Mouse (Mus musculus) lung, embryonic 14.5 days (tissue): ENCODE results near the gene Hes1. TPM values are rescaled to one million over a fixed set of nuclear protein-coding genes. Genes with fewer than 3 reads are reported as not detected.
A peak's percentile ranks its signal among the peaks of the same experiment; 100 is the strongest.

ENCODE experiments used
- ATAC-seq: fragments of 200-750 bp; cut with Nextera tagmentation; 2 replicates; pipeline ENCODE4 v1.8.0; 2017; ENCODE audit warnings: mild to moderate bottlenecking, moderate TSS enrichment, moderate library complexity; ENCODE audit not compliant: insufficient read depth
- DNase-seq: peaks from one replicate; pipeline ENCODE4 v3.0.0-alpha.2; 2015
- H3K27ac ChIP-seq: fragments of 300-500 bp; sonication (generic); 2 replicates; pipeline ENCODE4 v1.5.1; 2014; ENCODE audit warnings: low read depth, mild to moderate bottlenecking, moderate library complexity
- H3K27me3 ChIP-seq: fragments of 300-500 bp; sonication (generic); 2 replicates; pipeline ENCODE4 v1.6.1; 2014; ENCODE audit warnings: low read length, control low read depth; ENCODE audit not compliant: insufficient read depth
- H3K36me3 ChIP-seq: fragments of 300-500 bp; sonication (generic); 2 replicates; pipeline ENCODE4 v1.6.1; 2014; ENCODE audit warnings: control low read depth; ENCODE audit not compliant: insufficient read depth
- H3K4me1 ChIP-seq: fragments of 300-500 bp; sonication (generic); 2 replicates; pipeline ENCODE4 v1.6.1; 2014; ENCODE audit warnings: antibody characterized with exemption, control low read depth; ENCODE audit not compliant: insufficient read depth
- H3K4me2 ChIP-seq: fragments of 300-500 bp; sonication (generic); 2 replicates; pipeline ENCODE4 v1.6.1; 2014; ENCODE audit warnings: mild to moderate bottlenecking
- H3K4me3 ChIP-seq: fragments of 300-500 bp; sonication (generic); 2 replicates; pipeline ENCODE4 v1.5.1; 2014; ENCODE audit warnings: low read depth, low read length
- H3K9ac ChIP-seq: fragments of 300-500 bp; sonication (generic); 2 replicates; pipeline ENCODE4 v1.6.1; 2014
- H3K9me3 ChIP-seq: fragments of 300-500 bp; sonication (generic); 2 replicates; pipeline ENCODE4 v1.6.1; 2016; ENCODE audit warnings: low read depth, low read length, control low read depth
- CTCF ChIP-seq: IDR thresholded peaks from 2 replicates; pipeline ENCODE4 v1.5.1; 2016; ENCODE audit warnings: antibody characterized with exemption, low read depth
- WGBS: fragments of 180-500 bp; shearing (Covaris S2); extraction: QIAGEN DNeasy Blood & Tissue Kit; methylation state at CpG from one replicate; pipeline ENCODE4 v1.1.7; 2014; 5-methylcytosine and 5-hydroxymethylcytosine counted together
- polyA plus RNA-seq: library from polyadenylated mRNA; unstranded; fragments of >200 nt; fragmentation: Nextera tagmentation; extraction: Ambion mirVana; gene quantifications from 2 replicates; pipeline ENCODE4 v1.2.1, GENCODE M21; 2014

The Hes1 gene
- polyA plus RNA-seq, 1 experiment from 2014 or later = 52.9 TPM

DNA sequence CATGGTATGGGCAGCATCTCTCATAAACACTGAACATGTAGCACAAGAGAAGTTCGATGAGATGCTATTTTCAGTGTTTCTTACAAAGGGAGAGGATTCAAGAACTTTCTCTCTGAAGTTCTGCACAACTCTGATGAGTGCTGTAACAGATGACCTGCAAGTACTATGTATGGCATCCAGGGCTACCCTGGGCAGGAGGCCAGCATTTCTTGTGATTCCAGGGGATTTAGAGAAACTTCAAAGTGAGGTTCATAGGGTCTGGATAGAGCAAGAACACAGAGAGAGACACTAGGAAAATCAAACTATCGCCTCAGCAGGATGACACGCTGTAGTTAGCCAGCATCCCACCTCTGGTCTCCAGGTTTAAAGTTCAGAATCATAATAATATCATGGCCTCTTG lies 31.9 kb downstream of the Hes1 start:
- Histone ChIP-seq H3K9me3 (no peaks in the 10 kb centered on the region), H3K27me3 (no peaks in the 10 kb centered on the region), H3K4me2 (peak overlapping the region; percentile 36), H3K27ac (peak overlapping the region; percentile 86; the same call in 1 of the 2 replicates), H3K4me3 (no peak overlapping the region), H3K36me3 (no peaks in the 10 kb centered on the region), H3K4me1 (peaks cover 13% of the 10 kb centered on the region), H3K9ac (no peak overlapping the region)
- ATAC-seq (peak; percentile 64), DNase-seq (peak; percentile 81)
- TF ChIP-seq CTCF = no peak
- 39% methylated on average over 3 of the region's 3 CpGs for WGBS

DNA sequence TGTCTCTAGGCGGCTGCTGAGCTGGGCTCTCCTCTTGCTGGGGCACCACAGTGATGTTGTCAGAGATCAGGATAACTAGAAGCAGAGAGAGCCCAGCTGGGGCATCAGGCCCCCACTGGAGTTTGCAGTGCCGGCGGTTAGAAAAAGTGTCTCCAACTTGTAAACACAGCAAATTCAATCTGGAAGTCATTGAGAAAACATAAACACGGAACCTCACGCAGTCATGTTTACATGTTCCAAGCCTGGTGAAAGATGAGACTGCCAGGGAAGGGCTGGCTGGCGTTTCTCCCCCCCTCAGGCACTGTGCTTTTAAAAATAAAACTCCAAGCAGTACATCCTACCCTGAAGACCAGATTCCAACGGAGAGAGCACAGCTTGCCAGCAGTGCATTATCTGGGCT lies 32.3 kb downstream of the Hes1 start:
- 7% methylated on average over 7 of the region's 7 CpGs for WGBS
- H3K9me3 ChIP-seq = no peaks in the 10 kb centered on the region
- no peak overlapping the region for H3K9ac ChIP-seq
- no peak overlapping the region for H3K4me3 ChIP-seq
- peak overlapping the region; percentile 36 for H3K4me2 ChIP-seq
- DNase-seq (peak; percentile 93), ATAC-seq (peak; percentile 89)
- H3K36me3 ChIP-seq = no peaks in the 10 kb centered on the region
- H3K27me3 ChIP-seq = no peaks in the 10 kb centered on the region
- peaks cover 13% of the 10 kb centered on the region for H3K4me1 ChIP-seq
- TF ChIP-seq CTCF = no peak
- peak overlapping the region; percentile 86 for H3K27ac ChIP-seq

DNA sequence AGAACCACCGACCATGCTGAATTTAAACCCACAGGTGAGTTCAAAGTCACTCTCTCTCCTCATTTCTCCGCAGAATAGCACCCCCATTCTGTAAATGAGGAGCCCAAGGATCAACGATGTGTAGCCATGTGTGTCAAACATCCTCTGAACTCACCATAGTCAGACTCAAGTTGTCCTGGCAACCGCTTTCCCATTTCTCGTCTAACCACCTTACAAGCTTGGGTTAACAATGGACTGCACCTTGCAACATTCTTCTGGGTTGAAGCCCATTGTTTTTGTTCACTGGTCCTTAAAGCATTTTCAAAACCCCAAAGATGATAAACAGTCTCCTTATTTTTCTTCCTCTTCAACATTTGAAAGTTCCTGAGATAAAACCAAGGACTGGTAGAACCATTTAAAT lies 34.9 kb downstream of the Hes1 start:
- WGBS = 74% methylated on average over 5 of the region's 5 CpGs

DNA sequence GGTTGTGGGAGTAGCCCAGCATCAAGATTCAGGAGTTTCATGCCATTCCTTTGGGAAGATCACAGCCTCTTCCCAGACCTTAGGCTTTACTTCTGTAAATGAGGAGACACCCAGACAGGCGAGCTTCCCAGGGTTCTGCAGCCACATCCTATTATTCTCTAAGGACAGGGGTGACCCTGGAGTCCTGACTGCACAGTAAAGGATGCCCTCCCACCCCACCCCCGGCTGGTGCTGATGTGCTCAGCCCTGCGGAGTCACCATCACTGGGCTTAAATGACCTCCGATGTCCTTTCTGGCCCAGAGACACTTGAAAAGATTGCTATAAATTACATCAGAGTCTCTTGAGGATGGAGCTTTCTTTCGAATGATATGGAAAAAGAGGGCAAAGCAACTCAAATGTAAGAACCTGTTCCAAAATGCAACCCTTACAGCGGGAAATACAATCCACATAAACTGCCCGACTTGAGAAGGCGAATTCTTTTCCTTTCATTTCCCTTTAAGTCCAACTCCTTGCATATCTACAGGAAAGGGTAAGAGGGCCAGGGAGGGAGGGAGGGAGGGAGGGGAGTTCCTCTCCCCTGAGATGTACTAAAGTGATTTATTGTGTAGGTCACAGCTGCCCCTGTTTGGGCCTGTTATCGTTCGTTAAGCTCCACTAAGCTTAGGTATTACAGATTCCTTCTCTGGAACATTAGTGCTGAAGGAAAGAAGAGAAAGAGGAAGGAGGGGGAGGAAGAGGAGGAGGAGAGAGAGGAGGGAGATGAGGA lies 38.1 kb downstream of the Hes1 start:
- Histone ChIP-seq H3K27ac (no peak overlapping the region), H3K4me3 (no peak overlapping the region)
- ATAC-seq = peak; percentile 60

More for the DNA sequence above, 34.9 kb downstream of the Hes1 start:
- Histone ChIP-seq H3K9me3 (no peaks in the 10 kb centered on the region), H3K27ac (no peak overlapping the region), H3K4me3 (no peak overlapping the region), H3K27me3 (no peaks in the 10 kb centered on the region), H3K4me1 (peaks cover 22% of the 10 kb centered on the region), H3K9ac (no peak overlapping the region), H3K36me3 (no peaks in the 10 kb centered on the region), H3K4me2 (no peak overlapping the region)
- DNase-seq (no peak), ATAC-seq (no peak)
- no peak for TF ChIP-seq CTCF

DNA sequence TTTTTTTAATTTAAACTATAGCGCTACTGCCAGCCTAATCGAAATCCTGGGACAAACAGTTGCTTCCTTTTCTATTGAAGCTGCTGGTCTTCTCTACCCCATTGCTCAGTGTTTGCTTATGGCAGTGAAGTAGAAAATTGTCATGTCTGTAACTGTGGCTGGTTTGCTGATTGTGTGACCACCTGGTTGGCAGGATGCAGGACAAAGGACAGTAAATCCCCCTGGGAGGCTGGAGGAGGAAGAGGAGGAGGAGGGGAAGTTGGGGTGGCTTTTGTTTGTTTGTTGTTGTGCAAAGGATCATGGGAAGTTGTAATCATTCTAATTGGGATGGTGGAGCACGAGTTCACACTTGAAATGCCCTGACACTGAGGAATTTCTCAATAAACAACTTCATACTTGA lies 38.8 kb downstream of the Hes1 start:
- no peak overlapping the region for H3K27ac ChIP-seq
- DNase-seq = no peak

More for the DNA sequence above, 38.1 kb downstream of the Hes1 start:
- Histone ChIP-seq H3K4me1 (peaks cover 9% of the 10 kb centered on the region), H3K9ac (no peak overlapping the region), H3K4me2 (peak overlapping the region; percentile 15; the same call in 1 of the 2 replicates), H3K27me3 (no peaks in the 10 kb centered on the region), H3K9me3 (no peaks in the 10 kb centered on the region), H3K36me3 (no peaks in the 10 kb centered on the region)
- DNase-seq = peak; percentile 47
- TF ChIP-seq CTCF = no peak
- WGBS = 21% methylated on average over 10 of the region's 10 CpGs

DNA sequence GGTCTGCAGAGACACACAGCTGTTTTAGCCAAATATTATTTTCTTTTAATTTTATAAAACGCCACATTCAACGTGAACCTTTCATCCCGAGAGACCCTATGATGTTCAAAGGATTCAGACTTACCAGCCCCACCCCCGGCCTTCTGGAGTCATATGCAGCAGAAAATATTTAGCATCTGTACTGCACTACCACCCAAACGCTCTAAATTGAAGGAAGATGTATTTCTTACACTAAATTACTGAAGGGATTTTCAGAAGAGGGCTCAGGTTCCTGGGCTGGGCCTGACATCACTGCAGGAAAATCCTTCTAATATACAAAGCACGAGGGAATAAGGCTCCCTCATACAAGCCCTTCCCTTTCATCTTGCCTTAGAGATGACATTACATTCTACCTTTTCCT lies 39.3 kb downstream of the Hes1 start:
- Histone ChIP-seq H3K4me2 (no peak overlapping the region), H3K4me3 (no peak overlapping the region), H3K27ac (no peak overlapping the region), H3K27me3 (no peaks in the 10 kb centered on the region), H3K36me3 (no peaks in the 10 kb centered on the region), H3K9me3 (no peaks in the 10 kb centered on the region), H3K4me1 (peaks cover 9% of the 10 kb centered on the region), H3K9ac (no peak overlapping the region)
- 25% methylated on average over 6 of the region's 6 CpGs for whole genome bisulfite sequencing
- TF ChIP-seq CTCF = no peak
- no peak for DNase-seq
- 0 out of 2 replicates have a peak, but pooled peaks have one; percentile 7 for ATAC-seq

More for the DNA sequence above, 38.8 kb downstream of the Hes1 start:
- no peak for ATAC-seq
- Histone ChIP-seq H3K27me3 (no peaks in the 10 kb centered on the region), H3K4me1 (peaks cover 9% of the 10 kb centered on the region), H3K9ac (no peak overlapping the region), H3K4me2 (peak overlapping the region; percentile 16; the same call in 1 of the 2 replicates), H3K36me3 (no peaks in the 10 kb centered on the region), H3K4me3 (no peak overlapping the region), H3K9me3 (no peaks in the 10 kb centered on the region)
- 6% methylated on average over 3 of the region's 3 CpGs for WGBS
- TF ChIP-seq CTCF = no peak

DNA sequence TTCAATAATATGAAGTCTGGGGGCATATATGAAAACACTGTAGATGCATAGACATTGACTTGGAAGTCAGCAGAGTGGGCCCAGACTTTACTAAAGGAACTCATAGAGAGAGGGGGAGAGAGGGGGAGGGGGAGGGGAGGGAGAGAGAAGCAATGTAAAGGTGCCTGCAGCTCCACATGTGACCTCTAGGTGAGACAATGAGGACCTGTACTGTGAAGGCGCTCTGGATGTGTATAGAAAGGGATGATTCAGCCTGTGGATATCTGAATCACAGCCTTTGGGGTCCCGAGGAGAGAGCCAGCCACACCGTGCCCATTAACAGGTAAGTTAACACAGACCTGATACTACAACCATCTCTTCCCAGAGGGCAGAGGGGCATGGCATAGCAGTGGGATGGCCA lies 40.2 kb downstream of the Hes1 start:
- Histone ChIP-seq H3K4me3 (no peak overlapping the region), H3K9ac (no peak overlapping the region), H3K4me2 (no peak overlapping the region), H3K27me3 (no peaks in the 10 kb centered on the region), H3K36me3 (no peaks in the 10 kb centered on the region), H3K9me3 (no peaks in the 10 kb centered on the region), H3K4me1 (peaks cover 9% of the 10 kb centered on the region), H3K27ac (no peak overlapping the region)
- ATAC-seq = no peak
- WGBS = 86% methylated on average over 3 of the region's 3 CpGs
- DNase-seq = no peak
- TF ChIP-seq CTCF = peak; percentile 21; the same call in 1 of the 2 replicates
